Mouse (Mus musculus) mouse trophoblast stem cell (cell line): ENCODE measurements around the gene Phf24.

Source experiments
- in situ Hi-C, 2 experiments: fragments of 300-500 bp; cut with MseI, MboI; formaldehyde crosslinking; loops; 2 replicates in 1 of 2; 3 replicates in 1 of 2; pipeline ENCODE4 v1.15.1; 2025

Phf24 gene

GRCm38 (mm10) chr4:42913391-42913790, 3.1 kb upstream of the Phf24 start:
- in situ Hi-C loops, result no loop called here

- in situ Hi-C loops, result no loop called here
Measured at GRCm38 (mm10) chr4:42915311-42915710, 1.1 kb upstream of the Phf24 start.

GRCm38 (mm10) chr4:42915966-42916365, 494 bp upstream of the Phf24 start:
- in situ Hi-C loops, result no loop called here

- in situ Hi-C loops, result no loop called here
Measured at GRCm38 (mm10) chr4:42917402-42917774, 928 bp downstream of the Phf24 start.

GRCm38 (mm10) chr4:42920726-42921125, 4.3 kb downstream of the Phf24 start:
- in situ Hi-C loops, result no loop called here

GRCm38 (mm10) chr4:42921536-42921935, 5.1 kb downstream of the Phf24 start:
- in situ Hi-C loops, result no loop called here

GRCm38 (mm10) chr4:42922056-42922455, 5.6 kb downstream of the Phf24 start:
- in situ Hi-C loops, result no loop called here

GRCm38 (mm10) chr4:42922461-42922860, 6.0 kb downstream of the Phf24 start:
- in situ Hi-C loops, result no loop called here

GRCm38 (mm10) chr4:42924095-42924710, 7.7 kb downstream of the Phf24 start:
- in situ Hi-C loops, result no loop called here

GRCm38 (mm10) chr4:42928209-42928608, 11.7 kb downstream of the Phf24 start:
- in situ Hi-C loops, result no loop called here

GRCm38 (mm10) chr4:42928952-42929351, 12.5 kb downstream of the Phf24 start:
- in situ Hi-C loops, result no loop called here

- in situ Hi-C loops, result loop anchor here in 1 of 2 experiments (5.0 kb wide), 1 partner anchor 55 kb away; no protein-coding TSS in a partner anchor
Measured at GRCm38 (mm10) chr4:42932229-42932969, 15.9 kb downstream of the Phf24 start.

- in situ Hi-C loops, result loop anchor here in 1 of 2 experiments (5.0 kb wide), 1 partner anchor 56 kb away; no protein-coding TSS in a partner anchor
Measured at GRCm38 (mm10) chr4:42933630-42934029, 17.2 kb downstream of the Phf24 start.

GRCm38 (mm10) chr4:42941396-42941795, 24.9 kb downstream of the Phf24 start:
- in situ Hi-C loops, result loop anchor here in 1 of 2 experiments (5.0 kb wide), 1 partner anchor 64 kb away; no protein-coding TSS in a partner anchor

GRCm38 (mm10) chr4:42943341-42943740, 26.9 kb downstream of the Phf24 start:
- in situ Hi-C loops, result loop anchor here in 1 of 2 experiments (5.0 kb wide), 1 partner anchor 66 kb away; no protein-coding TSS in a partner anchor

GRCm38 (mm10) chr4:42944185-42944584, 27.7 kb downstream of the Phf24 start:
- in situ Hi-C loops, result loop anchor here in 1 of 2 experiments (5.0 kb wide), 1 partner anchor 67 kb away; no protein-coding TSS in a partner anchor

- in situ Hi-C loops, result no loop called here
Measured at GRCm38 (mm10) chr4:42945043-42945442, 28.6 kb downstream of the Phf24 start.

GRCm38 (mm10) chr4:42945445-42945844, 29.0 kb downstream of the Phf24 start:
- in situ Hi-C loops, result no loop called here

- in situ Hi-C loops, result no loop called here
Measured at GRCm38 (mm10) chr4:42945952-42946351, 29.5 kb downstream of the Phf24 start.

GRCm38 (mm10) chr4:42946733-42947290, 30.4 kb downstream of the Phf24 start:
- in situ Hi-C loops, result no loop called here

- in situ Hi-C loops, result no loop called here
Measured at GRCm38 (mm10) chr4:42948527-42948926, 32.1 kb downstream of the Phf24 start.

GRCm38 (mm10) chr4:42949051-42949675, 32.7 kb downstream of the Phf24 start:
- in situ Hi-C loops, result no loop called here
